Mouse (Mus musculus): ENCODE measurements around the gene Pde10a.

- TF ChIP-seq GATA1 (IDR thresholded peaks at IDR 0.05; ENCODE audit: borderline replicate concordance, low read length): no peak
- no peak for TF ChIP-seq FLI1 (IDR thresholded peaks at IDR 0.05; ENCODE audit: low read length)
Observed at GRCm38 (mm10) chr17:8792611-8793010, 267.4 kb downstream of the Pde10a start.

Measured in megakaryocyte, embryonic 14.5 days (primary cell).